ENCODE assay signal across 8 mouse cellular contexts in genomic region chr11:98606763-98607162, GRCm38 (mm10). TPM values are rescaled to one million over a fixed set of nuclear protein-coding genes. Genes with fewer than 3 reads are reported as not detected.
DNase-seq lines count a peak whose midpoint lies in the region; ATAC-seq and TF ChIP-seq lines count a peak whose summit lies in the region.

No protein-coding gene starts in this region.

- no peaks in the 10 kb centered on the region for H3K27me3 ChIP-seq in forebrain, embryonic 14.5 days (replicated peaks; ENCODE audit: control insufficient read depth, insufficient read depth, low read length)
- H3K27me3 ChIP-seq in forebrain, embryonic 13.5 days = peaks cover 12% of the 10 kb centered on the region
- H3K27me3 ChIP-seq in limb, embryonic 14.5 days (ENCODE audit: control insufficient read depth, insufficient read depth, low read length) = no peaks in the 10 kb centered on the region
- peaks cover 19% of the 10 kb centered on the region; the same call in 1 of the 2 replicates for H3K27me3 ChIP-seq in limb, embryonic 10.5 days (ENCODE audit: low read depth, poor library complexity, severe bottlenecking)
- H3K27me3 ChIP-seq in forebrain, embryonic 15.5 days = no peaks in the 10 kb centered on the region

- H3K9ac ChIP-seq in forebrain, embryonic 14.5 days (ENCODE audit: low read length) = no peak overlapping the region
- H3K9ac ChIP-seq in forebrain, embryonic 13.5 days = no peak overlapping the region
- no peak overlapping the region for H3K9ac ChIP-seq in limb, embryonic 14.5 days (ENCODE audit: low read depth, low read length, severe bottlenecking)
- no peak overlapping the region for H3K9ac ChIP-seq in forebrain, embryonic 15.5 days (replicated peaks)

- H3K4me1 ChIP-seq in forebrain, embryonic 14.5 days (ENCODE audit: control insufficient read depth, insufficient read depth, low read length) = no peaks in the 10 kb centered on the region
- H3K4me1 ChIP-seq in forebrain, embryonic 13.5 days = peaks cover 5% of the 10 kb centered on the region; the same call in 1 of the 2 replicates
- peaks cover 5% of the 10 kb centered on the region; the same call in 1 of the 2 replicates for H3K4me1 ChIP-seq in limb, embryonic 14.5 days (ENCODE audit: control insufficient read depth, insufficient read depth, low read length)
- H3K4me1 ChIP-seq in limb, embryonic 10.5 days = peaks cover 9% of the 10 kb centered on the region
- peaks cover 4% of the 10 kb centered on the region for H3K4me1 ChIP-seq in forebrain, embryonic 15.5 days

- H3K4me2 ChIP-seq in forebrain, embryonic 14.5 days (ENCODE audit: low read length) = no peak overlapping the region
- no peak overlapping the region for H3K4me2 ChIP-seq in forebrain, embryonic 13.5 days
- H3K4me2 ChIP-seq in limb, embryonic 14.5 days (replicated peaks; ENCODE audit: low read depth, low read length, severe bottlenecking) = no peak overlapping the region
- H3K4me2 ChIP-seq in forebrain, embryonic 15.5 days (replicated peaks) = no peak overlapping the region

- H3K36me3 ChIP-seq in forebrain, embryonic 14.5 days (ENCODE audit: control insufficient read depth, insufficient read depth, low read length) = no peaks in the 10 kb centered on the region
- H3K36me3 ChIP-seq in forebrain, embryonic 13.5 days (ENCODE audit: poor library complexity, severe bottlenecking) = no peaks in the 10 kb centered on the region
- no peaks in the 10 kb centered on the region for H3K36me3 ChIP-seq in limb, embryonic 14.5 days (ENCODE audit: control insufficient read depth, insufficient read depth, low read length)
- H3K36me3 ChIP-seq in limb, embryonic 10.5 days = no peaks in the 10 kb centered on the region
- no peaks in the 10 kb centered on the region for H3K36me3 ChIP-seq in forebrain, embryonic 15.5 days

- DNase-seq in forebrain, embryonic 14.5 days (ENCODE audit: low spot score) = peak; percentile 87
- DNase-seq in limb, embryonic 14.5 days (ENCODE audit: low spot score) = peak; percentile 77
- no peak for DNase-seq in limb, embryonic 10.5 days (ENCODE audit: low spot score)
- peak; percentile 78 for DNase-seq in ZHBTc4 (ENCODE audit: low read depth, low spot score)
- peak; percentile 51 to 52 for DNase-seq in kidney, postnatal 36 days
- peak; percentile 80 for DNase-seq in retina, postnatal 1 day

- no peak overlapping the region for H3K27ac ChIP-seq in forebrain, embryonic 14.5 days (ENCODE audit: low read depth, low read length)
- no peak overlapping the region for H3K27ac ChIP-seq in forebrain, embryonic 13.5 days
- H3K27ac ChIP-seq in limb, embryonic 14.5 days (replicated peaks; ENCODE audit: low read depth, low read length) = no peak overlapping the region
- no peak overlapping the region for H3K27ac ChIP-seq in limb, embryonic 10.5 days
- H3K27ac ChIP-seq in forebrain, embryonic 15.5 days (replicated peaks) = no peak overlapping the region

- no peak for ATAC-seq in forebrain, embryonic 14.5 days
- no peak for ATAC-seq in forebrain, embryonic 13.5 days
- no peak for ATAC-seq in limb, embryonic 14.5 days (ENCODE audit: low FRiP score, low read depth)
- ATAC-seq in forebrain, embryonic 15.5 days (replicated peaks) = no peak

- H3K9me3 ChIP-seq in forebrain, embryonic 14.5 days (replicated peaks; ENCODE audit: control insufficient read depth, low read length) = no peaks in the 10 kb centered on the region
- no peaks in the 10 kb centered on the region for H3K9me3 ChIP-seq in forebrain, embryonic 13.5 days (replicated peaks)
- H3K9me3 ChIP-seq in limb, embryonic 14.5 days (ENCODE audit: control insufficient read depth, low read length) = no peaks in the 10 kb centered on the region
- no peaks in the 10 kb centered on the region for H3K9me3 ChIP-seq in limb, embryonic 10.5 days (replicated peaks)
- no peaks in the 10 kb centered on the region for H3K9me3 ChIP-seq in forebrain, embryonic 15.5 days

- TF ChIP-seq POLR2A in limb, embryonic 14.5 days (IDR thresholded peaks at IDR 0.05; ENCODE audit: borderline replicate concordance, extremely low read depth, insufficient read depth, insufficient read length) = no peak

- 9% methylated on average over 3 of the region's 3 CpGs for WGBS in forebrain, embryonic 14.5 days
- WGBS in forebrain, embryonic 13.5 days = 6% methylated on average over 3 of the region's 3 CpGs
- 5% methylated on average over 3 of the region's 3 CpGs for WGBS in limb, embryonic 14.5 days
- 16% methylated on average over 3 of the region's 3 CpGs for WGBS in limb, embryonic 10.5 days
- 6% methylated on average over 3 of the region's 3 CpGs for WGBS in forebrain, embryonic 15.5 days

- H3K4me3 ChIP-seq in forebrain, embryonic 14.5 days (ENCODE audit: low read depth, low read length) = no peak overlapping the region
- H3K4me3 ChIP-seq in forebrain, embryonic 13.5 days = no peak overlapping the region
- no peak overlapping the region for H3K4me3 ChIP-seq in limb, embryonic 14.5 days (replicated peaks; ENCODE audit: low read length)
- no peak overlapping the region for H3K4me3 ChIP-seq in limb, embryonic 10.5 days
- H3K4me3 ChIP-seq in forebrain, embryonic 15.5 days = no peak overlapping the region

RNA-seq across cellular contexts. Expression of gene Lrrc3c, which starts 8.7 kb away (rescaled TPM):
- polyA plus RNA-seq in forebrain, embryonic 14.5 days (2014; fragmentation: Nextera tagmentation; extraction: Ambion mirVana) = not detected in 2 replicates
- not detected in 2 replicates for polyA plus RNA-seq in forebrain, embryonic 13.5 days (2015; fragmentation: Nextera tagmentation; extraction: Ambion mirVana)
- not detected in 2 replicates for polyA plus RNA-seq in limb, embryonic 14.5 days (2012; rRNA removed)
- not detected in 2 replicates for polyA plus RNA-seq in limb, embryonic 14.5 days (2014; fragmentation: Nextera tagmentation; extraction: Ambion mirVana)
- not detected in 2 replicates for polyA plus RNA-seq in limb, embryonic 10.5 days (2016; fragmentation: Nextera tagmentation; extraction: Ambion mirVana)
- not detected in 2 replicates for polyA plus RNA-seq in forebrain, embryonic 15.5 days (2015; fragmentation: Nextera tagmentation; extraction: Ambion mirVana)

RNA-seq across cellular contexts. Expression of gene Gm12355, which starts 18.7 kb away (rescaled TPM):
- 0.88 and 1.3 TPM in 2 replicates for polyA plus RNA-seq in forebrain, embryonic 14.5 days (2014; fragmentation: Nextera tagmentation; extraction: Ambion mirVana)
- polyA plus RNA-seq in forebrain, embryonic 13.5 days (2015; fragmentation: Nextera tagmentation; extraction: Ambion mirVana) = 1.2 and 1.3 TPM in 2 replicates
- polyA plus RNA-seq in limb, embryonic 14.5 days (2012; rRNA removed) = 0.12 and 0.31 TPM in 2 replicates
- polyA plus RNA-seq in limb, embryonic 14.5 days (2014; fragmentation: Nextera tagmentation; extraction: Ambion mirVana) = 0.69 and 1.3 TPM in 2 replicates
- 1.3 and 1.8 TPM in 2 replicates for polyA plus RNA-seq in limb, embryonic 10.5 days (2016; fragmentation: Nextera tagmentation; extraction: Ambion mirVana)
- 0.52 and 0.83 TPM in 2 replicates for polyA plus RNA-seq in forebrain, embryonic 15.5 days (2015; fragmentation: Nextera tagmentation; extraction: Ambion mirVana)

RNA-seq across cellular contexts. Expression of gene Gsdma3, which starts 19.4 kb away (rescaled TPM):
- polyA plus RNA-seq in forebrain, embryonic 14.5 days (2014; fragmentation: Nextera tagmentation; extraction: Ambion mirVana) = not detected in 2 replicates
- polyA plus RNA-seq in forebrain, embryonic 13.5 days (2015; fragmentation: Nextera tagmentation; extraction: Ambion mirVana) = not detected in 2 replicates
- polyA plus RNA-seq in limb, embryonic 14.5 days (2012; rRNA removed) = not detected in 2 replicates
- polyA plus RNA-seq in limb, embryonic 14.5 days (2014; fragmentation: Nextera tagmentation; extraction: Ambion mirVana) = not detected in 2 replicates
- not detected in 2 replicates for polyA plus RNA-seq in limb, embryonic 10.5 days (2016; fragmentation: Nextera tagmentation; extraction: Ambion mirVana)
- polyA plus RNA-seq in forebrain, embryonic 15.5 days (2015; fragmentation: Nextera tagmentation; extraction: Ambion mirVana) = not detected in 2 replicates

RNA-seq across cellular contexts. Expression of gene Ormdl3, which starts 19.6 kb away (rescaled TPM):
- polyA plus RNA-seq in forebrain, embryonic 14.5 days (2014; fragmentation: Nextera tagmentation; extraction: Ambion mirVana) = 24.7 and 24.8 TPM in 2 replicates
- polyA plus RNA-seq in forebrain, embryonic 13.5 days (2015; fragmentation: Nextera tagmentation; extraction: Ambion mirVana) = 77.3 and 88.0 TPM in 2 replicates
- 76.8 and 86.6 TPM in 2 replicates for polyA plus RNA-seq in limb, embryonic 14.5 days (2012; rRNA removed)
- 12.9 and 13.7 TPM in 2 replicates for polyA plus RNA-seq in limb, embryonic 14.5 days (2014; fragmentation: Nextera tagmentation; extraction: Ambion mirVana)
- polyA plus RNA-seq in limb, embryonic 10.5 days (2016; fragmentation: Nextera tagmentation; extraction: Ambion mirVana) = 46.9 and 55.0 TPM in 2 replicates
- polyA plus RNA-seq in forebrain, embryonic 15.5 days (2015; fragmentation: Nextera tagmentation; extraction: Ambion mirVana) = 106 and 115 TPM in 2 replicates

RNA-seq across cellular contexts. Expression of gene Gsdma2, which starts 39.8 kb away (rescaled TPM):
- not detected in 2 replicates for polyA plus RNA-seq in forebrain, embryonic 14.5 days (2014; fragmentation: Nextera tagmentation; extraction: Ambion mirVana)
- not detected in 2 replicates for polyA plus RNA-seq in forebrain, embryonic 13.5 days (2015; fragmentation: Nextera tagmentation; extraction: Ambion mirVana)
- not detected in 2 replicates for polyA plus RNA-seq in limb, embryonic 14.5 days (2012; rRNA removed)
- not detected in 2 replicates for polyA plus RNA-seq in limb, embryonic 14.5 days (2014; fragmentation: Nextera tagmentation; extraction: Ambion mirVana)
- polyA plus RNA-seq in limb, embryonic 10.5 days (2016; fragmentation: Nextera tagmentation; extraction: Ambion mirVana) = not detected in 2 replicates
- polyA plus RNA-seq in forebrain, embryonic 15.5 days (2015; fragmentation: Nextera tagmentation; extraction: Ambion mirVana) = not detected in 2 replicates
